Mouse (Mus musculus) mature B cell (primary cell): ENCODE results near the gene Zfp944.
"Not testable (repeated sequence)": the region's sequence is repeated elsewhere in the genome, so short reads cannot be mapped to it uniquely, and the experiment has no call there.

Source experiments
- in situ Hi-C: fragments of 300-500 bp; cut with MboI; formaldehyde crosslinking; loops from 2 replicates; pipeline ENCODE4 v1.14.3; 2019

The Zfp944 gene

DNA sequence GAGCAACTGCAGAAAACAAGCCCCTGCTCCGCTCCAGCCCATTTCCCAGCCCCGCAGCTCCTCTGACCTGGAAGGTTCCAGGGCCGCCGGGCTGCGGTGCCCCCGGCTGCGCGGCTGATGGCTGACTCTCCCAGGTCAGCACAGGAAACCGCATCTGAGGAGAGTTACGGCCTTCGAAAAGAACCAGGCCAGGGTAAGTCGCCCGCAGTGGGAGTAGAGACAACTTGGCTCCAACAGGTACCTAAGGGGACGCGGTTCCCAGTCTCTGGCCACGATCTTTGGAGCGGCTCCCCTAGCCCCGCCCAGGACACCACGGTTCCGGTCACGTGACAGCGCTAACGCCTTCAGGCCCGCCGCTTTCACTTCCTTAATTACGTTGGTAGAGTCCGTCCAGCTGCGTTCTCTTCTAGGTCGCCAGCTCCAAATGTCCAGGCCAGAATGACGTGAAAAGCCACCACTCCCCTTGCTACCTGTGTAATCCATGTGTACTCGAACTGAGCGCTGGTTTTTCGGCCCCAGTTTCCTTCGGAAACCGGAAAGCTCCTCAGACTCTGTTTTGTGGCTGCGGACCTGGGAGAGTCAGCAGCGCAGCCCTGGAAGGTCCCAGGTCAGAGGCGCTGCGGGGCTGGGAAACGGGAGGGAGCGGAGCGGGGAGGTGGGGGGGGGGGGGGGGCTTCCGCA is at the start of gene Zfp944, which contains the start of gene Zfp758:
Gene Zfp944, minus strand, starts transcription at position 300 of the 681 bp plus-strand sequence.
Gene Zfp758, plus strand, starts transcription at position 353 of the 681 bp plus-strand sequence.
- in situ Hi-C loops: not testable (repeated sequence)

DNA sequence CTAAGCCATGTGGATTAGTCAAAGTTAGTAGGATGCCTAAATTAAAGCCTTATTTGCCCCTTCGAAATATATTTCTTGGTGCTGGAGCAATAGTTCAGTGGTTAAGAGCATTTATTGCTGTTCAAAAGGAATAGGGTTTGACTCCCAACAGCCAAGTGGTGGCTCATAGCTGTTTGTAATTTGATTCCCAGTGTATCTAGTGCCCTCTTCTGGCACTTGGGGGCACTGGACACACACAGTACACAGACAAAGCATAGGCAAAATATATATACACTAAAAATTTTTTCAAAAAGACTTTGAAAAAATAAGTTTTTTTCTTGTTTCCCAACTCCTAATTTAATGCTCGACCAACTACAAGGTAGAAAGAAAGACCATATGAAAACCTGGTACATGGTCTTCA is 49.6 kb upstream of the Zfp944 start:
- in situ Hi-C loops: loop anchor here (10.0 kb wide), 1 partner anchor 56 kb away; no protein-coding TSS in a partner anchor

DNA sequence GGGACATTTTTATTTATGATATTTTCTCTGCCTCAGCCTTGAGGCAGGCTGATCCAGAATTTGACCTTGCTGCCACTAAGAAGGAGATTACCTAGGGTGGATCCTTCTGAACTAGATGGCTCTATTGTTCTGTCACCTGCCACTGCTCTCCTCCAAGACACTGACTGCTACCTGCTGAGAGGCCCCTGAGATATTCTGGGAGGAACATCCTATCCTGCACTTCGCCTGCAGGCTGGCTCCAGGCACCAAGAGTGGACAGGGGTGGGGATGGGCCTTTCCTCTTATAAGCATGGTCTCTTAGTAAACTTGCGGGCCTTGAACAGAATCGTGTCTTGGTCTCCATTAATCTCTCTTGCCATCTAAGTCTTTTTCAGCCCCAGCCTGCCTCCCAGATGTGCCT is 2.7 kb upstream of the Zfp944 start:
- in situ Hi-C loops: no loop called here

DNA sequence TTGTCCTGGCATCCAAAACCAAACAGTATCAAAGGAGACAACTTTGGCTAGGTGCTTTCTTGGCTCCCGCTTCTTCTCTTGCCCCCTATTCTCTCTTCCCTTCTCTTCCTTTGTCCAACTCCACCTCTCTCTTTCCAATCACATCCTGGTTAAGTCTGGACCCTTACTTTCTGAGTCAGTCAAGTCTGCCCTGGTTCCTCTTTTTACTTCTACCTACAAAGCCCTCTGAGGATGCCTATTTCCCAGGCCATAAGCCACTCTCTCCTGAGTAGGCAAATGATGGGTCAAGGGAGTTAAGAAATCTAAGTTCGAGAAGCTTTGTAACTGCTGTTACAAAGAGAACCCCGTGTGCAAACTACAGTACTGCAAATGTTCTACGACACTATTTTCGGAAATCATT is 628 bp downstream of the Zfp944 start:
- in situ Hi-C loops: no loop called here

DNA sequence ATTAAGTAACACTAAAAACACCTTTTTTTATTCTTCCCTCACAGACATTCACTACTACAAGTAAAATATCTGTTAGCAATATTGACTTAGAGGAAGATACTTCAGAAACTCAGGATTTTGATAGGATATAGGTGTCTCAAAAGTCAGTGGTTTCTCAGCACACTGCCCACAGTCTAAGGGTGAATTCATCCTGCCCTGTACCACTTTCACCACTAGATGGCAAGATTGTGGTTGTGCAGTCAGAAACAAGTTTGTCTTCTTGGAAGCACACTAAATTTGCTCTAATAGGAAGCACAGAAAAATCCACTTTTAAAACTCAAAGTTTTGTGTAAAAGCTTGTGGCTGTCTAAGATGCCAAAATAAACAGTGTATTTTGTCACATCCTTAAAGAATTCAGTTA is 8.4 kb downstream of the Zfp944 start:
- in situ Hi-C loops: loop anchor here (10.0 kb wide), 1 partner anchor 62 kb away; no protein-coding TSS in a partner anchor

DNA sequence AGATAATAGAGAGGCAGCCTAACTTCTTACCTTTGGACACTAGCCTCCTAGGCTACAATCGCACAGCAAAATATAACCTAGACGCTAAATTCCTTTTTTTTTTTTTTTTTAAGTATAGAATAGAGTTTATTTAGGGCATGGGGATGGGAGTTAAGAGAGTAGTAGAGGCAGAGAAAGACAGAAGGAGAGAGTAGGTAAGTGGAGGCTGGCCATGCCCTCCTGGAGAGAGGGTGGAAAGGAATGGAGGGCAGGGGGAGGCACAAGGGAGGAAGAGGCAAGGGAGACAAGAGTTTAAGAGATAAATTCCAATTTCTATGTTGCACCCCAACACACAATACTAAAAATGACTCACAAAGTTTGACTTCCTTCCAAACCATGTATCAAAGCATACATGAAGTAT is 46.0 kb downstream of the Zfp944 start:
- in situ Hi-C loops: not testable (repeated sequence)

DNA sequence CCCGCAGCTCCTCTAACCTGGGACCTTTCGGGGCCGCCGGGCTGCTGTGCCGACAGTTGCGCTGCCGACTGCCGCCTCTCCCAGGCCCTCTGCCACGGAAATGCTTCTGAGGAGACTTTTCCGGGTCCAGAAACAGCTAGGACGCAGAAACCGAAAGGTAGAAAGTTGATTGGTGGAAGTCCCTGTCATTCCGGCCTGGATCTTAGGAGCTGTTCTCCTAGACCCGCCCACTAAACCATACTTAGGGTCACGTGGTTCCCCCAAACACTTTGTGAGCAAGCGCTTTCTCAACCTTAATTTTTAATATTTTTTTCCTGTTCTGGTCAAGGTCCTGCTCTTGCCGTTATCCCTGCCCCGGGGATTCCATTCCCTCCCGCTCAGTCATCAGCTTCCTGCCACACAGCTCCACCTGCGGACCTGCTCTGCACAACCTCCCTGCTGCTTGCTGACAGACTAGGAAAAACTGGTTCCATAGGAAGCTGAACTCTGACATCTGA is 46.4 kb downstream of the Zfp944 start, which contains the start of gene CT030661.1:
Gene CT030661.1, minus strand, starts transcription at position 108 of the 497 bp plus-strand sequence.
- in situ Hi-C loops: not testable (repeated sequence)

DNA sequence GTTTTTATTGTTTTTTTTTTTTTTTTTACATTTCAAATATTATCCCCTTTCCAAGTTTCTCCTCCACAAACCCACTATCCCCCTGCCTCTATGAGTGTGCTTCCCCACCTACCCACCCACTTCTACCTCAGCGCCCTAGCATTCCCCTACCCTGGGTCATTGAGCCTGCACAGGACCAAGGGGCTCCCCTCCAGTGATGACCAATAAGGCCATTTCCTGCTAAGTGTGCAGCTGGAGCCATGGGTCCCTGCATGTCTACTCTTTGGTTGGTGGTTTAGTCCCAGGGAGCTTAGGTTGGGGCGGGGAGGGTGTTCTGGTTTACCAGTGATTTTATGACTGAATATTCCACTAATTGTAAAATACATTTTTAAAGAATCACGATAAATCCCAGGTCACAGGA is 47.0 kb downstream of the Zfp944 start:
- in situ Hi-C loops: not testable (repeated sequence)
